Mouse (Mus musculus) layer of hippocampus, adult 18-20 months (tissue): ENCODE measurements at regions not wholly inside any gene's neighbourhood (a gene's known extent, or its start where the extent isn't known, plus 50 kb on each side); places are given as distances from the start of the nearest gene placed in this dataset.

Experiments used
- DNase-seq, 2 experiments: peaks; one replicate each; pipeline ENCODE4 v3.0.0; 2022; ENCODE audit warnings: low spot score in 2 of 2

DNA sequence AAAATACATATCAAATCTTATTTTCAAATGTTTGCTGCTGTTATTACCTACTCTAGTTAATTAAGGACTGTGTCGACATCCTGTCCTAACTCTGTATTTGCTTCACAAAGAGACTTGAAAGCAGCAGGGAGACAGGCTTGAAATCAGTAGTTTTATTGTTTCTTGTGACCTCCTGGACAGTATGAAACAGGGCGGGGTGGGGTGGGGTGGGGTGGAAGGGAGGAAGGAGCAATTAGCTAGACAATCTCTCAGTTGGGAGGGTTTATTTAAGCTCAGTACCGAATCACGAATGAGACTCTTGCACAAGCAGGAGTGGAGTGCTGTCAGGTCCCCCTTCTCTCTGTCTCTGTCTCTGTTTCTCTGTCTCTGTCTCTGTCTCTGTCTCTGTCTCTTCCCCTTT is 421.2 kb downstream of the Btg1 start:
- DNase-seq = no peak

DNA sequence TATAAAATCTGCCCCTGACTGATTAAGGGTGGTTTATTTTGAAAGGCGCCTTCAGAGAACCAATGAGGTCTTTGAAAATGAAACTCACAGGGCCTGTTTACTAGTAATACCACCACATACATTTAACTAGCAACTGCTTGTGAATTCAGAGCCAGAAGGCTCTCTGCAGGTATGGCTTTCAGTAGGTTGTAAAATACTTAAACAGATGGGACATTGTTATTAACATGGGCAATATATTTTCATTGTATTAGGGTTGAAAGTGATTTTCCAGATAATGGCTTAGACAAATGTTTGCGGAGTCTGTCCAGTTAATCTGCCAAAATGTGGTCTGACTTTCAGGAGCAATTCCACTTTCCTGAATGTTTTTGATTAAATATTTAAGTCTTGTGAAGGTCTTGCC is 430.8 kb downstream of the Btg1 start:
- no peak for DNase-seq

DNA sequence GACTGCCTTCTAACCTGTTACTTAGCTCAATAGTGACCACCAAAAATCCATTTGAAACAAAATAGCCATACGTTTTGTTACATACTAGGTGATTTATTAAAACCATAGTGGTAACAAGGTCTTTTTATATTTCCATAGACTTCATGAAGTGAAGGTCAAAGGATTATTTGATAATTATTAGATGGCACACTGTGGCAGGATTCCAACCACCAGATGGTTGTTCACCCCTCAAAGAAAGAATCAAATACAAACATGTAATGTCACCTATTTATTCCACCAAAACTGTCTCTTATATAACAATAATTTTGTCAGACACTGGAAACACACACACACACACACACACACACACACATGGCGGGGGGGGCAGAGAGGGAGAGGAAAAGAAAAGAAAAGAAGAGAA is 431.2 kb downstream of the Btg1 start:
- no peak for DNase-seq

DNA sequence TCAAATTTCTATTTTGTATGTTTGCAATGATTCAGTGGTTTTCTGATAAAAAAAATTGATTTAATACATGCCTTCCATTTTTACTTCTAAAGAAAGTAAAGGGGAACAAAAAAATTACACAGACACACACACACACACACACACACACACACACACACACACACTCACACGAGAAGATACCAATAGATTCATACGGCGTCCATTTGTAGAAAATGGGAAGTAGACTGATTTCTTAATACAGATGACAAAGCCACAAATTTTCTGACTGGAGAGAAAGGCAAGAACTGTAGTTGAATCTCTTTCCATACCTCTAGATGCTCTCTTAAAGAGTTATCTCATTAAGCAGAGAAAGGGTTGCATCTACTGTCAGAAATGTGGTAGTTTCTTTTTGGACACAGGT is 424.9 kb upstream of the Dcn start:
- DNase-seq = no peak

DNA sequence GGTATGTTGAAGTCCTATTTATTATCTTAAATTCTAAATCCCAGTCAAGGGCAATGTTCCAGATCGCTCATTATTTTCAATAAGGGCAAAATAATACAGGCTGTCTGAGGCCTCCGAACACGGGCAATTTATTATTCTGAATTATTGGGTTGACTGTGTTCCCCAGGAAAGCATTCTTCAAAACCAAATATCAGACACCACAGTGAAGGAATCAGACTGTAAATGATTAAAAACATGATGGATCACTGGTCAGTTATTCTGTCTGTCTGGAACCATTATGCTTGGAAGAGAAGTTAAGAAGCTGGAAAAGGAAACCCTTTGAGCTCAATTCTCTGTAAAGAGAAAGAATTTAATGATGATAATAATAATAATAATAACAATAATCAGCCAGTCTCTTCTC is 417.4 kb upstream of the Dcn start:
- no peak for DNase-seq

DNA sequence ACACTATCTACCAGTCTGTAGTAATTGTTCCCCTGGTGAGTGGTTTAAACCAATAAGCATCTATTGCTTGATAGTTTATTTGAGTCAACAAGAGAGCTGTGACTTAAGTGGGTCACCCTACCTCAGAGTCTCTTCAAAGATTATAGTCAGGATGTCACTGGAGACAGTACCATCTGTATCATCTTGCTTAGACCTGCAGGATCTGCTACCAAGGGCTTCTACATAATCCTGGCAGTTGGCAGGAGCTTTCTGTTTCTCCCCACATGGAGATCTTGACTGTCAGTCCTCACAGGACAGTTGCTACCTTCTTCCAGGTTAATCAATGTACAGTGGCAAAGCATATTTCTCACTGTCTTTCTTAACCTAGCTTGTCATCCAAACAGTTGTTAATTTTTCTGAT is 414.9 kb upstream of the Dcn start:
- no peak for DNase-seq

GRCm38 (mm10) chr10:97078022-97078473 is 401.4 kb upstream of the Dcn start:
- DNase-seq = peak; percentile 39 to 74

- DNase-seq = no peak
Measured at GRCm38 (mm10) chr10:97079575-97079974, 399.8 kb upstream of the Dcn start.

GRCm38 (mm10) chr10:97087286-97087685 is 392.1 kb upstream of the Dcn start:
- peak; percentile 8 to 57 for DNase-seq

GRCm38 (mm10) chr10:97090254-97090653 is 389.2 kb upstream of the Dcn start:
- DNase-seq = no peak

- no peak for DNase-seq
Measured at GRCm38 (mm10) chr10:97093886-97094285, 385.5 kb upstream of the Dcn start.

DNA sequence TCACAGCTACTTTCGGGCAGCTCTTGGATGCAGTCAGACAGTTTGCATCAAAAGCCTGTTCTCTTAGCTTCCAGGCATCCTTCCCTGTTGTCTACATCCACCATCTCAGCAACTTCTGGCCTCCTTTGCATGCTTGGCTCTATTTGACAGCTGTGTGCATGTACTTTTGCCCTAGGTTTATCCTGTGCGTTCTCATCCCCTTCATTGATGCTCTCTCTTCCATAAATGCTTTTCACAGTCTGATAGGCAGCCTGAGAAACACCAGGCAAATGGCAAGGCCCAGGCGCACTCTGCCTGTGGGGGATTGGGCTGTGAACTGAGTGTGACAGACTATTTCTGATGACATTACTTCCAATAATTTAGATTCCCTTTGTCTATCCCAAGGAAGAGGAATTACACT is 364.9 kb upstream of the Dcn start:
- DNase-seq = no peak

GRCm38 (mm10) chr10:97122693-97123092 is 356.7 kb upstream of the Dcn start:
- peak in 1 of 2 experiments; percentile 5 for DNase-seq

DNA sequence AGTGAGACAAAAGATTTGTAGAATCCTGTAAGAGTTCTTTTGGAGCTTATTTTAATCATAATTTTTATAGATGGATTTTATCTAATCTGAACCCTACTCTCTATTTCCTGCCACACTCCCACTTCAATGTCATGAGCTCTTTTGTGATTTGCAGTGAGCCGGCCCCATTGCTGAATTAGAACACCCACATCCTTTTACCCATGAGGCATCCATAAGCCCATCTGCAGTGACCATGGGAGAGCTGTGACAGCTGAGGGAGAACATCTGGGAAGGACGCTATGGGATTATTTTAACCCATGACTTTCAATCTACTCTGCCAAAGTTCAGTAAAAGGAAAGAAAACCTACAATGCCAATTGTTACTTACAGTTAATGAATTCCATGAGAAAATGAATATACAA is 337.8 kb upstream of the Dcn start:
- DNase-seq = no peak

DNA sequence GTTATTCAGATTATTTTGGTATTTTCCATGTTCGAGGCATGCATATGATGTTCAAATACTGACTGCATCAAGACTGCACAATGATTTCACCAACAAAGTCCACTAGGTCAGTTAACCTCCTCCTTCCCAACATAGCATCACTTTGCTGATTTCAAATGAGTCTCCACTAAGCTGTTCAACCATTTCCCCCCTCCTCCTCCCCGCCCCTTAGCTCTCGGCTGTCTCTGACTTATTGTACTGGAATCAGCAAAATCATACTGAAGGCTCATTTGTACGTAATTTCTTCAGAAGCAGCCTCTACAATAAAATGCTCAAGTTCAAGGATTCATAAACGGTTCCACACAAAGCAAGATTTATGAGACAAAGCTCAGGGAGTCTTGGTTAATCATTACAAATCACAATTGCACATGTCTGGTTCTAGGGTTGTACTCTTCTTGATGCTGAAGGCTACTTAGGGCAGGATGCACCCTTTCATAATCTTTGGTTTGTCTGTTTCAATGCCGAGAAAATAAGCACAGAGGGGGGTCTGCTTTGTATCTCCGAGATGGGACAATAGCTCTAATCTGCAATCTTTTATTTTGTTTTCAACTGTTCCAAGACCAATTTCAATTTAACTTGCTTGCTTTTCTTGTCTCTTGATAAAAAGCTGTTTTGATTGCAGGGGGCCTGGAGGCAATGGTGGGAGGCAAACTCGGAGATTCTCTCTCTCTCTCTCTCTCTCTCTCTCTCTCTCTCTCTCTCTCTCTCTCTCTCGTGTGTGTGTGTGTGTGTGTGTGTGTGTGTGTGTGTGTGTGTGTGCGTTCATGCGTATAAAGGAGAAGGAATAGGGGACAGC is 320.6 kb upstream of the Dcn start:
- no peak for DNase-seq

DNA sequence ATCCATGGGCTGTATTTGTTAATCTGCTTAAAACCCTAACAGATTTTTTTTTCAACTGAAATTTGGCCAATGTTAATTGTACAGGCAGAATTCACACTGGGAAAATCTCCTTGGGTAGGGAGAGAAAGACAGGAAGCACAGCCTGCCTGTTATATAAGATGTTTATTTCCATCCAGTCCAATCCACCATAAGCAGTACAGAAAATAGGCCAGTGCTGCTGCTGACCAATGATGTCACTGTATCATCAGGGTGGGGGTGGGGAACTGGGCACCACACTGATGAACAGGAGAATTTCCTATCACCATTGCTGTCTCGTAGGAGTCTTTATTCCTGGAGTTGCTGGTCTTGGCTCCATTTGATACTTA is 320.0 kb upstream of the Dcn start:
- DNase-seq = no peak

GRCm38 (mm10) chr10:97159831-97160575 is 319.4 kb upstream of the Dcn start:
- DNase-seq = peak; percentile 22 to 76

DNA sequence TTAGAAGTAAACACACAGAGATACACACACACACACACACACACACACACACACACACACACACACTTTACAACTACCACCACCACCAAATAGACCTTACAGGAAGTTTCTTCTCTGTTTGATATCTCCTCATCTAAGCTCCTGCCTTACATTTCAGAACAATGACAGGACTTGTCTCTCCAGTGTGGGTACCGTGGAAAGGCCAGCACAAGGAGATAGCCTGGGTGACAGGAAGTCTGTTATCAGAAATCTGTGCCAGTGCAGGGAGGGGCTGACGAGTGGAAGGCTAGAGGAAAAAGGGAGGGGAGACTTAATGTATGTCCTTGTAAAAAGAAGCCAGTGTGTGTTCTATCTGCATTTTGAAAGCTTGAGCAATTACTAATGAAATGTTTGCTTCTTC is 318.5 kb upstream of the Dcn start:
- no peak for DNase-seq

- DNase-seq = no peak
Measured at GRCm38 (mm10) chr10:97178468-97178867, 300.9 kb upstream of the Dcn start.

GRCm38 (mm10) chr10:97189696-97190095 is 289.7 kb upstream of the Dcn start:
- no peak for DNase-seq

GRCm38 (mm10) chr10:97211238-97211695 is 268.1 kb upstream of the Dcn start:
- no peak for DNase-seq

- DNase-seq = no peak
Measured at GRCm38 (mm10) chr10:97211785-97212398, 267.5 kb upstream of the Dcn start.
